Mouse (Mus musculus): Measurements from ENCODE around the gene Cyth4.
A peak's percentile ranks its signal among the peaks of the same experiment; 100 is the strongest.

The Cyth4 gene

DNA sequence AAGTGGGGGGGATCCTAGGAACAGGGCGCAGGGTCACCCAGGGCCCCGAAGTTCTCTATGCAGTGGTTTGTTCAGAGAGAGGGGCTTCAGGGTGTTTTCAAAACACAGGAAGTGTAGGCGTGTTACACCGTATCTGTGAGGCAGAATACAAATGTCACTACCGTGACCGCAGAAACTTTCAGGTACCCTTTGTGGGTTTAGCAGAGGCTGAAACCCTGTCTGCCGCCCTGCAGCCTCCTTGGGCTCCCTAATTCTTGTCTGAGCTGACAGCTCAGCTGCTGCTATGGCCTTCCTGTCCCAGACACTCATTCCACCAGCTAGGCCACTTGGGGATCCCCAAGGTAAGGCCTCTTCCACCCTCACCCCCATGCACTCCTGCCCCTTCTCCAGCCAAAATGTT lies 17.7 kb downstream of the Cyth4 start:
- no peak for DNase-seq (ENCODE audit: low spot score in 2 of 2)

DNA sequence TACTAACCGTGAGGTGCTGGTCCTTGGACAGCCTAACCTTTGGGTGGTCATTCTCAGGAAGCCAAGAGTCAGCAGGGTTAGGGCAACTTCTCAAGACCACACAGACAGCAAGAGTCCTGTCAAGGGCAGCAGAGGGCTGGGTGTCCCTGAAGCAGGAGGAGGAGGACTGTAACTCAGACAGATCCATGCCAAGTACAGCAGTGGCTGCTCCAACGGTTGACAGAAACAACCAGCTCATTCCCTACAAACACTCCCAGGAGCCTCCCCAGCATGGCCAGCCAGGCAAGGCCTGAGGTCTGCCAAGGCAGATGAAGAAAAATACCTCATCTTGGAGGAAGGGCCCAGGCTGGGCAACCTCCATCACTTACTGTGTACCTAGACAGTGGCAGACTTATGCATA lies 20.1 kb downstream of the Cyth4 start:
- no peak for DNase-seq (ENCODE audit: low spot score in 2 of 2)

DNA sequence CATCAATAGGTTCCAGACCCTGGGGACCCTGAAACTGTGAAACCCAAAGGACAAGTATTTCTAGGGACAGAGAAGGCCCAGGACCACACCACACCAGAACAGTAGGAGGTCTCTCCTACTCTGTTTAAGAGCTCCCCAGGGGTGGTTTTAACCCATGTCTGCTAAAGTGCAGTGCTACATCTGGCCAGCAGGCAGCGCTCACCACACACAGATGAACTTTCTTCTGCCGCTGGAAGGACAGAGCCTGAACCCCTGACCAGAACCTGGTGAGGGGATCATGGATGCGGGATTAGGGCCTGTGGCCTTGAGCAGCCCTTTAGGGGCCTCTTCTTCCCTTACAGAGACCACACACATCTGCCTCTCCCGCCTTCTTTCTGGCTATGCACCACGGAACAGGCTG lies 26.6 kb downstream of the Cyth4 start:
- DNase-seq (ENCODE audit: low spot score in 2 of 2): peak; percentile 50 to 66

DNA sequence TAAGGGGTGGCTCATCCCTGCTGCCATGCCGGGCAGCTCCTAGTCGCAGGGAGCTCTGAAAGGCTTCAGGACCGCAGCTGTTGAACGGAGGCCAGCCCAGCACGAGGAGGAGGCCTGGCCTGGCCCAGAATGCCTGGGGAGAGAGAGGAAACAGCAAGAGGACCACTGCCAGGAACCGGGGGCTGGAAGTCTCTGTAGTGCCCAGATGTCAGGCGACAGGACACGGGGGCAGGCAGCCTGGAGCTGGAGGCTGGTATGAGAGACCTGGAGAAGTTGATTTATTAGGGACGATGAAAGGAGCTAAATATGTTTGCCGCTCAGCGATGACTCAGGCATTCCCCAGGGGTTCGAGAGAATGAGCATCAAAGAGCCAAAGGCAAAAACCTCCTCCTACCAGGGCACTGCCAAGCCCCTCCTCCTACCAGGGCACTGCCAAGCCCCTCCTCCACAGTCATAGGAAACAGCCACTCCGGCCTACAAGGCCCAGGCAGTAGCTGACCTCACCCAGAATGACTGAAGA lies 27.6 kb downstream of the Cyth4 start:
- DNase-seq (ENCODE audit: low spot score in 2 of 2): peak; percentile 83 to 90

DNA sequence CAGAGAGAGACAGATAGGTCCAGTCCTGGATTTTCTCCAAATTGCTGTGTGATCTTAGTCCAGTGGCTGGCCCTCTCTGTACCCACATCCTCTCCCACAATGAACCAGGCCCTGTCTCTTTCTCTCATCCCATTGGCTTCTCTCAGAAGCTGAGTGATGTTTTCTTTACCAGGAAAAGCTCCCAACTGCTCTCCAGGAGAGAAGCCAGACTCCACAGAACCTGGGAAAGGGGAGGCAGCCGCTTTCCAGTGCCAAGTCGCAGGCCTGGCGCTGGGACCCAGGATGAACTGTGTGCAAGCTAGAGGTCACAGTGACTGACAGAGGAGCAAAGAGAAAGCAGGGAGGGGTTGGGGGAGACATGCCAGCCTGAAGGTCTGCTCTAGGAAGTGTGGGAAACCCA lies 28.1 kb downstream of the Cyth4 start:
- no peak for DNase-seq (ENCODE audit: low spot score in 2 of 2)

DNA sequence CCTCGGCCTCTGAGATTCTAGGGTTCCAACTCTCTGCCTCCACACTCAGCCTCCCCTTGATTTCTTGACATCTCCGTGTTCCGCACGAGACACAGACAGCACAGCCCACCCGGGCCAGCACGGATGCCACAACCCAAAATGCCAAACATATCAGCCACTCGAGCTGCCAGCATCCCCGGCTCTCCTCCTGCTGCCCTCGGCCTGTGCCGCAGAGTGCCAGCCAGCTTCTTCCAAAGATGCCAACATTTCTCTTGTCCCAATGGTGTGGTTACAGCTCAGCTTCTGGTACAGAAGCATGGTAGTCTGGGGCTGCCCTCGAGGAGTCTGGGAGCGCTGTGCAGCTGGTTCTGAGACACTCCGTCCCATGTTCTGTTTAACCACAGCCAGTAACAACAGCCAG lies 29.4 kb downstream of the Cyth4 start:
- DNase-seq (ENCODE audit: low spot score in 2 of 2): no peak

DNA sequence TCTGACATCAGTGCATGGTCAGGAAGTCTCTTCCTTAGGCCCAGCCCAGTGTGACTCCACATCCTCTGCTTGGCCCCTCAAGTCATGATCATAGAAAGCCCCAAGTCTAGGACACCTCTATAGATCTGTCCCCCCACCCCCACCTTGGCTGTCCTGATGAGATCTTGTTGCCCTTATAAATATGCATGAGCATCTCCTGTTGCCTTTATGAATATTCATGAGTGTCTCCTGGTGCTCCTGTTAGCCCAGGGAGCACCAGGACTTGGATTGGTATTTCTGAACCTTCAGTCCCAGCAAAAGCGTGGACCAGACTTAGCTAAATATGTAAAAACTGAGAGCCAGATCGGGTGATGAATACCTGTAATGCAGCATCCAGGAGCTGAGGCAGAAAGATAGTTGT lies 35.5 kb downstream of the Cyth4 start:
- no peak for DNase-seq (ENCODE audit: low spot score in 2 of 2)

DNA sequence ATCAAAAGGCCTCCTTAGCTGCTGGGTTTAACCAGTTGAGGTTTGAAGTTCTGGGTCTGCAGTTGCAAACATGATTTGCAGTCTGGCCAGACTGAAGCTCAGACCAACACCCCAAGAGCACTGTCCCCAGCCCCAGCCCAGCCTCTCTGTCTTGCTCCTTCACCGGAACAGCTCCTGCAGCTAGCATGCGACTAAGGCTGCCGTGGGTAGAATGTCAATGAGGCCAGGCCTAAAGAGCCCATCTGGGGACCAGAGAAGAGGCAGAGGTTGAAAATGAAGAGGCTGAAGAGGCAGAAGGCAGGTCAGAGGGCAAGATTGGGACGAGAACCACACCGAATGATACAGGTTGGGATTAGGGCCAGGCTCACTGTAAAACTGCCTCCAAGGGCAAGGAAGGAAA lies 36.6 kb downstream of the Cyth4 start:
- DNase-seq (ENCODE audit: low spot score in 2 of 2): no peak

DNA sequence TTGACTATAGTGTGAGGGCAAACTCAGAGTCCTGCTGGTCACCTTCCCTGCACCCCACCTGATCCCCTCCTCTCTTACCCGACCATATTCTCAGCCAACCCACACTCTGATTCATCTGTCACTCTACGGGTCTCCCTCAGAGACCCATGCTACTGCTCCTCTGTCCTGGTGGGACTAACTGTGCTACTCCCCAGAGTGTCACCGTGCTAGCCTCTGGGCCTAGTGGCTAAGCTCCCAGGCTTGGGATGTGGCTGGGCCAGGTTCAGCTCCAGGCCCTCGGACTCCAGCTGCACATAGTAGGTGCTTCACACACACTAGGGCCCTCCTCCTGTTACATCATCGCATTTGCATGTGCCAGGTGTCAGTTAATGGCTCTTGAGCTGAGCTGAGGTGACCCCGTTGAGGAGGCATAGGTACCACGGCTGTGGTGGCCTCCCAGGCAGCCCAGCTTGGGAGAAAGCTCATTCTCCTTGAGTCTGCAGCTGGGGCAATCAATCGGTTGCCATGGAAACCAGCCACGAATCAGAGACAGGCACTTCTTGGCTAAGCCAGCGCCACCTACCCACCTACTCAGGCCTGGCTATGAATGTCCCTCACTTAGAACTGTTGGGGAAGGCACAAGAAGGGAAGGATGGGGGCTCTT lies 37.4 kb downstream of the Cyth4 start:
- DNase-seq (ENCODE audit: low spot score in 2 of 2): no peak

DNA sequence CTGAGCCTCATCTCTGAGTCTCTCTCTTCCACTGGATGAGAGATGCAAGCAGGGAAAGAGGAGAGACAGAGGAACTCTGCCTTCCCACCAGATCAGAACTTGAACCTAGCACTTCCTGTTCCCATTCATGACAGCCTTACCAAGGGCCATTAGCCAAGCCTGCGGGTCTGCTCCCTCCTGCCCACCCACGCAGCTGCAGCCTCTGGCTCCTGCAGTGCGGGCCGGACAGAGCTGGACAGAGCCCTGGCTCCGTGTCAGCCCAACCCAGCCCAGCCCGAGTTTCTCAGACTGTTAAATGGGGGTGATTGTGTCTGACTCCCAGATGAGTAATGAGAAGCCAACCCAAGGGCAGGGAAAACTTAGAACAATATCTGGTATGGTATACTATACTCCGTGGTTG lies 38.4 kb downstream of the Cyth4 start:
- DNase-seq (ENCODE audit: low spot score in 2 of 2): peak; percentile 24 to 39

DNA sequence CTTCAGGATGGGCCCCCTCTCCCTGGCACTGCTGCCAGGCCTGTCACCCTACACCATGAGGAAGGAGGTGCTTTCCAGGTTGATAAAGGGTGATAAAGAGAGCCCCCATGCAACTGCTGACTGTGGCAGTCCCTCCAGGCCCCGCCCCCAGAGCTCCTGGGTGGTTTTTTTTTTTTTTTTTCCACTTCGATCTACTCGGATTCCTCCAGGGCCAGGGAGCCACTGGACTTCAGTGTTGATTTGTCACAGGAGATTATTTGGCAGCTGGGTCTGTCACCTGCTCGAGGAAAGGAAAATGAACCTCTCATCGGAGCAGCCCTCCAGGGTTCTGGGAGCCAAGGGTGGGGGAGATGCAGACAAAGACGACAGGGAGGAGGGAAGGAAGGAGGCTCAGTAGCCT lies 46.8 kb downstream of the Cyth4 start:
- DNase-seq (ENCODE audit: low spot score in 2 of 2): no peak

DNA sequence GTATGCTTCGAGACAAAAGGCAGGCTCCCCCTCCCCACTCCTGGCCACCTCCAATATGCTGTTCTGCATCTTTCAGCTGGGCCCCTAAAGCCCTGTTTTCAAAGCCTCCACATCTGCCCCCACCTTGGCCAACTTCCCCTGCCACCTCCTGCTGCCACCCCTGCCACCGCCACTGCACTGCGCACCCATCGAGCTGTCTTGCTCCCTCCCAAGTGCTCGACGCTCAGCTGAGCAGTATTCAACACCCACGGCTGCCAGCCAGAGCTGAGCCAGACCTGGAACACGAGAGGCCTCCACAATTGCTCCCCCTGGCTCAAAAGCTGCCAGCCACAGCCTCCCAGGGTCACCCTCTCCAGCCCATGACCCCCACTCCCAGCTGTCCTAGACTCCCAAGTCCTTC lies 47.8 kb downstream of the Cyth4 start:
- DNase-seq (ENCODE audit: low spot score in 2 of 2): no peak

DNA sequence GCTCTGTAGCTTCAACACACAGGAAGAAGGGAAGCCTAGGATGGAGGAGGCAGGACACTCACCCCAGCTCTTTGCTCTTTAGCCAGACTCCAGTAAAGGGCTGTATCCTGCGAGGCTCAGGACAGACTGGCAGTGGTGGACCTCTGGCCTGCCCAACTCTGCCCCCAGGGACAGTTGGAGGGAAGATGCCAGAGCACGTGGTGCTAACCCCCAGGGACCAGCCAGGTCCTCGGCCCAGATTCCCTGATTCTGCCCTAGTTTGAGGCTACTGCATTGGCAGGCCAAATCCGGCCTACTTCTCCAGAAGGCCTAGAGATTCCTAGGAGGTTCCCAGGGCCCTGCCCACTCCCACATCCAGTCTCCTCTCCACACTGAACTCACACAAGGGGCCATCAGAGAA lies 50.9 kb downstream of the Cyth4 start:
- no peak for DNase-seq (ENCODE audit: low spot score in 2 of 2)

DNA sequence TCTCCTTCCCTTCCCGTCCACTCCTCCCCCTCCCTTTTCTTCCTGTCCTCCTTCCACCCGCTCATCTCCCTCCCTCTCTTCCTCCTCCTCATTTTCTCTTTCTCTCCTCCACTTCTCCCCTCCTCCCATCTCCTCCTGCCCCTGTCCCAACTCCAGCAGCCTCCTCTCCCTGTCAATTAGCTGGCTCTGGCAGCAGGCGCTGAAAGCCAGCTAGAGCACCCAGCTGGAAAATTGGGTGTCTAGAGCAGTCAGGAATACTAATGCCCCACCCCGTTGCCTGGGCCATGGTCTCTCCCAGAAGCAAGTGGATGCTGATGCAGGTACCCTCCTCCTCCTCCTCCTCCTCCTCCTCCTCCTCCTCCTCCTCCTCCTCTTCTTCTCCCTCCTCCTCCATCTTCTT lies 54.3 kb downstream of the Cyth4 start:
- DNase-seq (ENCODE audit: low spot score in 2 of 2): no peak

DNA sequence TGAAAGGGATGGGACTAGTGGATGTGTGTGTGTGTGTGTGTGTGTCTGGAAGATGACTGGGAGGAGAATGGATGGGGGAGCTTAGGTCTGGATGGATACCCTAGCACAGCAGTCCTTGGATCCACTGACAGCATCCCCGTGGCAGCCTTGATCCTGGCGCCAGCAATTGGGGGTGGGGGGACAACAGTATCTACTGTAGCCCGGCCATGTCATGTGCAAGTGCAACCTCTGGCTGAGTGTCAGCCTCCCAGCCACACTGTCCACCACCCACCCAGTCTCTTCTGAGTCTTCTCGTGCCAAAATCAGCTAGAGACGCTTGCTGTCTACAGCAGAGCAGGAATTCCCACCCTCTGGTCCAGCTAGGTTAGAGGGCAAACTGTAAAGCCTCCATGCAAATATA lies 67.4 kb downstream of the Cyth4 start:
- no peak for DNase-seq (ENCODE audit: low spot score in 2 of 2)

DNA sequence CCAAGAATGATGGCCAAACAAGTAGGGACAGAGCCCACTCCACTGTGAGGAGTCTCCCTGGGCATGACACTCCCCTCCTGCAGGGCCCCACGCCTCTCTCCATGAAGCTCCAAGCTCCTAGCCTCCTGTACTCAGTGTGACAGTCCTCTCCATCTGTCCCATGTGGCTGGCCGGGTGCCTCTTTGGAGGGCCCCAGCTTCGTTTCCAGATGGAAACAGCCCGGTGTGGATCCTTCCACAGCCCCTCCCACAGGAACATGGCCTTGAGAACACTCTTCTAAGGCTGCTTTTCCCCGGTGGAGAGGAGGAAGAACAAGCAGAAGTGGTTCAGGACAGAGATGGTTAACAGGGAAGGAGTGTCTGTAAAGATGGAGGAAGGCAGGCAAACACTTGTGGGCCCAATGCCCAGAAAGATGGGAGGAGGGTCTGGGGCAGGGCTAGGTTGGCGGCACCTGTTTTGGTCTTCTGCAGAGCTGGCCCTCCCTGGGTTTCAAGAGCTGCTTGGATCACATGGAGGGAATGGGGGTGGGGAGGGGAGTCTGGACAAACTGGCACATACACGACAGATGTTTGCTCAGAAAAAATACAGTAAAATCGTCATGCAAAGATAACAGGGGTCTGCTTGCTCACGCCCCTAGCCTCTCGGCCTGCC lies 72.5 kb downstream of the Cyth4 start:
- no peak for DNase-seq (ENCODE audit: low spot score in 2 of 2)

DNA sequence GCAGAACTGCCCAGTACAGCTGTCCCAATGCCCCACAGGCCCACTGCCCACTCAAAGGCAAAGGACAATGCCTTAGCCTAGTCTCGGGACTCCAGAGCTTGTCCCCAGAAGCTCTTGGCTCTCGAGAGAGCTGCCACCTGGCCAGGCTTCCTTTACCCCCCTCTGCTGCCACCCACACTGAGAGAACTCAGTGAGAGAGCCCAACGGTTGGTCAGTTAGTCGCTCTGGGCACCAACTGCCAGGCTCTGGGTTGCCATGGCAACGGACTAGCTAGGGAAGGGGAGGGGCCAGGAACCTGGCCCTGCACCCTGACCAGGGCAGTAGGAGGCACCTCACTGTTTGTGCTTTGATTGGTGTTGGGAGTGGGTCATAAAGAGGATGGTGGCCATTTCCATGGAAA lies 73.5 kb downstream of the Cyth4 start:
- no peak for DNase-seq (ENCODE audit: low spot score in 2 of 2)
